Mouse (Mus musculus): ENCODE measurements around the gene Map3k10. TPM values are rescaled to one million over a fixed set of nuclear protein-coding genes. Genes with fewer than 3 reads are reported as not detected.

Map3k10 gene
- polyA plus RNA-seq, 1 experiment from 2014 or later: 7.5 TPM

Other genes with a start within 250 kb of the Map3k10 start
- 0.30 and 0.52 TPM in 2 replicates for gene Sptbn4, start 226.9 kb downstream of the Map3k10 start, polyA plus RNA-seq (2016; fragmentation: Nextera tagmentation; extraction: Ambion mirVana)
- 38.9 and 40.9 TPM in 2 replicates for gene Blvrb, start 226.6 kb downstream of the Map3k10 start, polyA plus RNA-seq (2016; fragmentation: Nextera tagmentation; extraction: Ambion mirVana)
- gene Sertad3, start 200.8 kb downstream of the Map3k10 start, polyA plus RNA-seq (2016; fragmentation: Nextera tagmentation; extraction: Ambion mirVana): 18.9 and 21.9 TPM in 2 replicates
- gene Sertad1, start 187.7 kb downstream of the Map3k10 start, polyA plus RNA-seq (2016; fragmentation: Nextera tagmentation; extraction: Ambion mirVana): 16.4 and 19.2 TPM in 2 replicates
- 2.3 and 2.5 TPM in 2 replicates for gene Prx, start 175.3 kb downstream of the Map3k10 start, polyA plus RNA-seq (2016; fragmentation: Nextera tagmentation; extraction: Ambion mirVana)
- 0.33 and 0.52 TPM in 2 replicates for gene Hipk4, start 151.3 kb downstream of the Map3k10 start, polyA plus RNA-seq (2016; fragmentation: Nextera tagmentation; extraction: Ambion mirVana)
- 52.0 and 61.2 TPM in 2 replicates for gene Pld3, start 121.4 kb downstream of the Map3k10 start, polyA plus RNA-seq (2016; fragmentation: Nextera tagmentation; extraction: Ambion mirVana)
- gene 2310022A10Rik, start 121.4 kb downstream of the Map3k10 start, polyA plus RNA-seq (2016; fragmentation: Nextera tagmentation; extraction: Ambion mirVana): 37.3 and 39.3 TPM in 2 replicates
- gene Akt2, start 83.0 kb downstream of the Map3k10 start, polyA plus RNA-seq (2016; fragmentation: Nextera tagmentation; extraction: Ambion mirVana): 85.9 and 89.4 TPM in 2 replicates
- gene Ttc9b, start 20.7 kb downstream of the Map3k10 start, polyA plus RNA-seq (2016; fragmentation: Nextera tagmentation; extraction: Ambion mirVana): 2.6 and 5.5 TPM in 2 replicates
- gene Zfp607b, start 14.7 kb upstream of the Map3k10 start, polyA plus RNA-seq (2016; fragmentation: Nextera tagmentation; extraction: Ambion mirVana): 6.3 and 7.7 TPM in 2 replicates
- 62.4 and 80.1 TPM in 2 replicates for gene Zfp60, start 56.8 kb upstream of the Map3k10 start, polyA plus RNA-seq (2016; fragmentation: Nextera tagmentation; extraction: Ambion mirVana)
- 1.9 and 2.1 TPM in 2 replicates for gene Zfp626, start 132.6 kb upstream of the Map3k10 start, polyA plus RNA-seq (2016; fragmentation: Nextera tagmentation; extraction: Ambion mirVana)
- 9.9 and 11.1 TPM in 2 replicates for gene Zfp59, start 164.0 kb upstream of the Map3k10 start, polyA plus RNA-seq (2016; fragmentation: Nextera tagmentation; extraction: Ambion mirVana)
- gene Zfp607a, start 182.9 kb upstream of the Map3k10 start, polyA plus RNA-seq (2016; fragmentation: Nextera tagmentation; extraction: Ambion mirVana): 3.9 and 4.3 TPM in 2 replicates